Mouse (Mus musculus): ENCODE results near the gene Folr2.
A peak's percentile ranks its signal among the peaks of the same experiment; 100 is the strongest.

Folr2 gene

GRCm38 (mm10) chr7:101866491-101867265 is 9.7 kb upstream of the Folr2 start:
- DNase-seq (ENCODE audit: low spot score): no peak

GRCm38 (mm10) chr7:101863415-101863814 is 6.4 kb upstream of the Folr2 start, which contains the start of gene Anapc15:
TSS of gene Anapc15 (plus strand) at chr7:101863715.
- DNase-seq (ENCODE audit: low spot score): no peak

DNA sequence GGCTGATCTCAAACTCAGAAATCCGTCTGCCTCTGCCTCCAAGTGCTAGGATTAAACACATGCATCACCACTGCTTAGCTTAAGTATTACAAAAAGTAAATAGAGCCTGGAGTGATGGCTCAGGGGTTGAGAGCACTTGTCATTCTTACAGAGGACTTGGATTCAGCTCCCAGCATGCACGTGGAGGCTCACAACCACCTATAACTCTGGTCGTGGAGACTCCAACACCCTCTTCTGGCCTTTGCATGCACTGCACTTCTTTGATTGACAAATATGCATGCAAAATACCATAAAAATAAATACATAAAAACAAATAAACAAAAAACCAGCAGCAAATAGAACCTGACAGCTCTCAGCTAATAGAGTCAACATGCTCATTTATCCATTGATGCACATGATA is 5.3 kb upstream of the Folr2 start:
- no peak for DNase-seq (ENCODE audit: low spot score)

GRCm38 (mm10) chr7:101860978-101861377 is 4.0 kb upstream of the Folr2 start:
- peak; percentile 37 for DNase-seq (ENCODE audit: low spot score)

GRCm38 (mm10) chr7:101858362-101858761 is 1.4 kb upstream of the Folr2 start:
- DNase-seq (ENCODE audit: low spot score): no peak

GRCm38 (mm10) chr7:101853816-101854215 is 3.2 kb downstream of the Folr2 start:
- DNase-seq (ENCODE audit: low spot score): no peak

DNA sequence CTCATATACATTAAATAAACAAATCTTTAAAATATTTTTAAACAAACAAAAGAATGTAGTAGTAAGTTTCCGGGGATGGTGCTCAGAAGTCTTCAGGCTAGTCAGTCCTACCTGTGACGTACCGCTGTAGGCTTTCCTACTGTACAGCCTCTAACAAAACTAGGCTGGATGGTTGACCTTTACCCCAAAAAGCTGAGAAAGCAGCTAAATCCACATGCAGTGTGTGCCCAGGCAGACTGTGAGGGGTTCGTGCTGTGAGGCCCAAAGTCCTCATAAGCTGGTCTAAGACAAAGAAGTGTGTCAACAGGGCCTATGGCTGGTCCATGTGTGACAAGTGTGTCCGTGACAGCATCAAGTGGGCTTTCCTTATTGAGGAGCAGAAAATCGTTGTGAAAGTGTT is 4.1 kb downstream of the Folr2 start:
- no peak for DNase-seq (ENCODE audit: low spot score)

DNA sequence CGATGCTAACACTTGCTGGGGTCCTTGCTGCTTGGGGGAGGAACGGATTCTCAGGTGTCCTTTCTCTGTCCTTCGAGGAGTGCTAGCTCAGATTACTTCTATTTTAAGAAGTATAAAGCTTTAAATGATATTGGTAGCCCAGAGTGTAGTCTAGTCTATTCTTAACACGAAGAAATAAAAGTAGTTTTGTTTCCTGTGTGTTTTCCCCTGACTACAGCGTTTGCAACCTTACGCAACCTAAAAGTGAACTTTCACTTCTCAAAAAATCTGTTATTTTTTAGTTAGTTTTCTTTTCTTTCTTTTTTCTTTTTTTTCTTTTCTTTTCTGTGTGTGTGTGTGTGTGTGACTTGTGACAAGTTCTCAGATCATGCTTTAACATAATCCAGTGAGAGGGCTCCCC is 5.3 kb downstream of the Folr2 start:
- no peak for DNase-seq (ENCODE audit: low spot score)

GRCm38 (mm10) chr7:101847934-101848333 is 9.1 kb downstream of the Folr2 start:
- DNase-seq (ENCODE audit: low spot score): no peak

DNA sequence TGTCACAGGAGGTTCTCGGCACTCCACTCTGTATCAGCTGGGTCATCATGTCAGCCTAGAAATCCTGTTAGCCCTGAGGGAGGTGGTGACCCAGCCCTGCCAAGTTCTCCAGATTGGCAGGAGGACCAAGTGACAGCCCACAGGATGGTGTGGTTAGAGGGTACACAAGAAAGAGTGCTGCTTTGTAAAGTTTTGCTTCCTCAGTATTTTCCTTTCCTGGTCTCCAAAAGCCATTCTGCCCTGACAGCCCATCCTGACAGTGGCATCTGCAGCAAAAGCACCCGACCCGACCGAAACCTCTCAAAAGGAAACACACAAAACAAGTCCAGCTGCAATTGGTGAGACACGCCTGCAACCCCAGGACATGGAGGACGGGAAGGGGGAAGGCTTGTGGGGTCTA is 12.8 kb downstream of the Folr2 start:
- DNase-seq (ENCODE audit: low spot score): no peak

GRCm38 (mm10) chr7:101837606-101838471 is 19.2 kb downstream of the Folr2 start, which contains the start of gene Inppl1:
TSS of gene Inppl1 (minus strand) at chr7:101838229.
- DNase-seq (ENCODE audit: low spot score): peak; percentile 83

DNA sequence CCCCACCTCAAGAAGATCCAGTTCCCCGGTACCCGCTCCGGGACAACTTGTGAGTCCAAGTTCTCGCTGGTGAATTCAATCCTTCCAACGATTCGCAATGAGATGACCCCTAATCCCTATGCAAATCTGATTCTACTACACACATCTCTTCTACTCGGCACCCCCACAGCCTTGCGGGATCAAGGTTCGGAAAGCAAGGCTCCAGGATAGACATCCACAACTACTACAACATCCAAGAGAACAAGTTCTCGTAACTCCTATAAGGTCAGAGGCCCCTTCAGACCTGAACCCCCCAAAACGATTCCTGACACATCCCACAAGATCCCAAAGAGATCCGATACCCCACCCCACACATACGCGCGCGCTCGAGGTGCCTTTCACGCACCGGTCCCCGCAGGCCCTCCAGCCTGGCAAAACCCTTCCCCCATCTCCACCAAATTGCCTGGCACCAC is 19.8 kb downstream of the Folr2 start:
- peak; percentile 43 for DNase-seq (ENCODE audit: low spot score)

DNA sequence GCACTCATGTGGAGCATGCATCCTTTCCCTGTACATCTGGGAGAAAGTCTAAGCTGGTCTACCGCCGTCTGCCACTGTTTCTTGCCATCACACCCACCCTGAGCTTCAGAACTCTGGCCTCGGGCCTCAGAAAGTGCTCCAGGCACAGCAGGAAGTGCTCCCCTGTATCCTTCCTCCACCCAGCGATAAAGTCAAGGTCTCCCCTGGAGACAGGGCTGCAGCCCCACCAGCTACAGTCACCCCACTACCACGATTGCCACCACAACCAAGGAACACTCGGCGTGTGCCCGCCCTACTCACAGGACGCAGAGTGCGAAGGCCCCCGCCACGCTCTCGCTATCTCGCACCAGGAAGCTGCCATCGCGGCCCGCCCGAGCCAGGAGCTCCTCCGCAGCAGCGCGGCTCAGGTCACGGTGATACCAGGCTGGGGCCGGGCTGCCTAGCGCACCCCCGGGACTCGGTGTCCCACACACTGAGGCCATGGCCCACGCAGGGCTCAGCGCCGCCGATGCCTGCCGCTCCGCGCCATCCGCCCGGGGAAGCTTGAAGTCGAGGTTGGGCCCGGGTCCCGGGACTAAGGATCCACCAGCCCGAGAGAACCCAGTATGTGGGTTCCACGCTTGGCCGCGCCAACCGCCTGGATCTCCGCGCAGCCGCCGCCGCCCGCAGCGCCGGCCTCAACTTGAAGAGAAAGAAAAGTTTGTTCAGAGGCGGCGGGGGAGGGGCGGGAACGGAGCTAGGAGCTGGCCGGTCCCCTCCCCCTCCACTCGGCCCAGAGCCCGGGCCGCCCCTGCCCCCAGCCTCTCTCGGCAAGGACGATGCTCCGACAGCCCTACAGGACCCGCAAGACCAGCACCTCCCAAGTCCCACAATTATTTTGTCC is 20.5 kb downstream of the Folr2 start:
- peak; percentile 39 for DNase-seq (ENCODE audit: low spot score)

- DNase-seq (ENCODE audit: low spot score): peak; percentile 33
Measured at GRCm38 (mm10) chr7:101835457-101836109, 21.4 kb downstream of the Folr2 start.

DNA sequence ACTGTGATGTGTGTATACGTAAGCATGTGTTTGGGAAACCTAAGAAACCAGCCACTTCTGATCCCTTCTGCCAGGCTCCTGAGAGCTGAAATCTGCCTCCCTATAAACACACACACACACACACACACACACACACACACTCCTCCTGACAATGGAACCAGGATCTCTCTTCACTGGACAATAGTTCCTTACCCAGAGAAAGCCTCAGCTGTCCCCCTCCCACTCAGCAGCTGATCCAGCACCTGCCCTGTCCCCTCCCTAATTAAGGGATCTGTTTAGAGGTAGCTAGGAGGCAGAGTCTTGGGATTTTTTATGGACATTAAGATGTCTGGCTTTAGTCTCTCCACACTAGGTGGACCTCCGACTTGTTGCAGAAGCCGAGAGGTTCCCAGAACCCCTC is 22.1 kb downstream of the Folr2 start:
- DNase-seq (ENCODE audit: low spot score): no peak

- DNase-seq (ENCODE audit: low spot score): no peak
Measured at GRCm38 (mm10) chr7:101833916-101834584, 22.9 kb downstream of the Folr2 start.

GRCm38 (mm10) chr7:101833352-101833751 is 23.6 kb downstream of the Folr2 start:
- no peak for DNase-seq (ENCODE audit: low spot score)

DNA sequence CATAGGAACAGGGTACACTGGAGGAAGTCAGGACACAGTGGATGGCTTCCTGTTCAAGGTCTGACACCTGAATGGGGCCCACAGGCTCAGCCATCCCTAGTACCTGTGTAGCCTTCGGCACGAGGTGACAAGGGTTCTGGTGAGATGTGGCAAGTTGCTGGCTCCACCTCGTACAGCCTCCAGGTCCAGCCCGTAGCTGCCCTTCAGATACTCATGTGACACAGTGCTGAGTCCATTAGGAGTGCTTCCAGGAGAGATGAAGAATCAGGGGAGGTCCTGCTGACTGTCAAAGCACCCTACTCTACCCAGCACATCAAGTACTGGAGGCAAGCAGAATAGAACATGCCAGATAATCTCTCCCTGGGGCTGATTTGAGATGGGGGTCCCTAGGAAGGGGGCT is 24.6 kb downstream of the Folr2 start:
- no peak for DNase-seq (ENCODE audit: low spot score)

- DNase-seq (ENCODE audit: low spot score): no peak
Measured at GRCm38 (mm10) chr7:101831437-101831836, 25.6 kb downstream of the Folr2 start.

GRCm38 (mm10) chr7:101830373-101830772 is 26.6 kb downstream of the Folr2 start:
- no peak for DNase-seq (ENCODE audit: low spot score)

All from MN1 (cell line).